Mouse (Mus musculus) embryonic facial prominence, embryonic 12.5 days (tissue): ENCODE measurements around the gene Chd4. TPM values are rescaled to one million over a fixed set of nuclear protein-coding genes. Genes with fewer than 3 reads are reported as not detected.

Experiments used
- ATAC-seq: fragments of 200-750 bp; cut with Nextera tagmentation; 2 replicates; pipeline ENCODE4 v1.8.0; 2017; ENCODE audit not compliant: insufficient number of reproducible peaks, insufficient read depth, low FRiP score, low TSS enrichment
- H3K27ac ChIP-seq: fragments of 300-500 bp; sonication (generic); 2 replicates; pipeline ENCODE4 v1.5.1; 2016; ENCODE audit warnings: mild to moderate bottlenecking
- H3K27me3 ChIP-seq: fragments of 300-500 bp; sonication (generic); 2 replicates; pipeline ENCODE4 v1.6.1; 2016; ENCODE audit warnings: mild to moderate bottlenecking, moderate library complexity
- H3K36me3 ChIP-seq: fragments of 300-500 bp; sonication (generic); 2 replicates; pipeline ENCODE4 v1.6.1; 2016; ENCODE audit warnings: mild to moderate bottlenecking
- H3K4me1 ChIP-seq: fragments of 300-500 bp; sonication (generic); 2 replicates; pipeline ENCODE4 v1.6.1; 2016
- H3K4me2 ChIP-seq: fragments of 300-500 bp; sonication (generic); replicated peaks from 2 replicates; pipeline ENCODE4 v1.6.1; 2016; ENCODE audit warnings: mild to moderate bottlenecking, moderate library complexity
- H3K4me3 ChIP-seq: fragments of 300-500 bp; sonication (generic); 2 replicates; pipeline ENCODE4 v1.5.1; 2016; ENCODE audit warnings: mild to moderate bottlenecking
- H3K9ac ChIP-seq: fragments of 300-500 bp; sonication (generic); 2 replicates; pipeline ENCODE4 v1.6.1; 2016; ENCODE audit warnings: mild to moderate bottlenecking, moderate library complexity
- H3K9me3 ChIP-seq: fragments of 300-500 bp; sonication (generic); 2 replicates; pipeline ENCODE4 v1.6.1; 2016; ENCODE audit warnings: mild to moderate bottlenecking, moderate library complexity
- WGBS: fragments of 180-500 bp; shearing (Covaris S2); methylation state at CpG from one replicate; pipeline ENCODE4 v1.1.7; 2016; 5-methylcytosine and 5-hydroxymethylcytosine counted together
- polyA plus RNA-seq: library from polyadenylated mRNA; unstranded; fragments of >200 nt; fragmentation: Nextera tagmentation; extraction: Ambion mirVana; gene quantifications from 2 replicates; pipeline ENCODE4 v1.2.1, GENCODE M21; 2016

Chd4 gene
- polyA plus RNA-seq, 1 experiment from 2014 or later, result 104 TPM

GRCm38 (mm10) chr6:125163801-125164657, 68.2 kb downstream of the Chd4 start:
- 3% methylated on average over 20 of the region's 20 CpGs for WGBS
- H3K4me1 ChIP-seq, result peaks cover 46% of the 10 kb centered on the region

GRCm38 (mm10) chr6:125164672-125165327, 69.0 kb downstream of the Chd4 start:
- peak; percentile 13 for ATAC-seq
- under 1% methylated on average over 39 of the region's 39 CpGs for WGBS

More at GRCm38 (mm10) chr6:125163801-125164657, 68.2 kb downstream of the Chd4 start:
- Histone ChIP-seq H3K9ac (peak overlapping the region; percentile 99), H3K27ac (peak overlapping the region; percentile 91), H3K27me3 (no peaks in the 10 kb centered on the region), H3K4me2 (peak overlapping the region; percentile 88), H3K4me3 (peak overlapping the region; percentile 89), H3K9me3 (no peaks in the 10 kb centered on the region), H3K36me3 (peaks cover 50% of the 10 kb centered on the region)
- ATAC-seq, result no peak

DNA sequence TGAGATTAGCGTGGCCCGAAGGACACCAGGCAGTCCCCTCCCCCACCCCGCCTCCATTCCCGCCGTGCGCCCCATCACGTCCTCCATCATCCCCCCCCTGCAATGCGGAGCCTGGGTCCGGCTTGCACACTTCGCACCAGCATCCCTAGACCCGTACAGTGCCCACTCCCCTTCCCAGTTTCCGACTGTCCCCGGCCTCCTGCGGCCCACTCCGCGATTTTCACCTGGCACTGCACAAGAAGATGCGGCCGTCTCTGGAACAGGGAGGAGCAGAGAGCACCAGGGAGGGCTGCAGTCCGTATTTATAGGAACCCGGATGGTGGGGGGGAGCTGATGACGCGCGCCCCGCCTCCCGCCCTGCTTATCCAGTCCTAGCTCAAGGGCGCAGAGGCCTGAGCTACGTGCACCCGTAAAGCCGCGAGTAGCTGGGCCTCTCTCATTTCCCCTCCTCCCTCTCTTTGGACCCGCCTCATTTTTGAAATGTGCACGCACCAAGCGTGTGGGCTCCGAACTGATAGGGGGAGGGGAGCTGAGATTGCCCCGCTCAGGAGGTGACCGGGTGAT, 69.6 kb downstream of the Chd4 start:
- WGBS, result under 1% methylated on average over 36 of the region's 36 CpGs
- peak overlapping the region; percentile 88 for H3K4me2 ChIP-seq
- H3K9me3 ChIP-seq, result no peaks in the 10 kb centered on the region
- H3K4me1 ChIP-seq, result peaks cover 46% of the 10 kb centered on the region
- no peaks in the 10 kb centered on the region for H3K27me3 ChIP-seq
- H3K27ac ChIP-seq, result peak overlapping the region; percentile 91
- H3K4me3 ChIP-seq, result peak overlapping the region; percentile 89
- H3K9ac ChIP-seq, result peak overlapping the region; percentile 99
- peaks cover 55% of the 10 kb centered on the region for H3K36me3 ChIP-seq
- peak; percentile 91 for ATAC-seq

More at GRCm38 (mm10) chr6:125164672-125165327, 69.0 kb downstream of the Chd4 start:
- Histone ChIP-seq H3K27ac (peak overlapping the region; percentile 91), H3K9ac (peak overlapping the region; percentile 99), H3K4me3 (peak overlapping the region; percentile 89), H3K4me2 (peak overlapping the region; percentile 88), H3K4me1 (peaks cover 46% of the 10 kb centered on the region), H3K27me3 (no peaks in the 10 kb centered on the region), H3K36me3 (peaks cover 50% of the 10 kb centered on the region), H3K9me3 (no peaks in the 10 kb centered on the region)

GRCm38 (mm10) chr6:125166051-125166751, 70.4 kb downstream of the Chd4 start, which contains the start of gene Gapdh:
Gapdh (minus strand) TSS chr6:125166467.
- H3K27me3 ChIP-seq, result no peaks in the 10 kb centered on the region
- ATAC-seq, result peak; percentile 24; the same call in 1 of the 2 replicates
- H3K4me1 ChIP-seq, result peaks cover 42% of the 10 kb centered on the region
- H3K4me2 ChIP-seq, result peak within 1 kb of the TSS; percentile 88
- H3K9me3 ChIP-seq, result no peaks in the 10 kb centered on the region
- WGBS, result under 1% methylated on average over 18 of the region's 18 CpGs
- peak within 1 kb of the TSS; percentile 99 for H3K9ac ChIP-seq
- peak within 1 kb of the TSS; percentile 91 for H3K27ac ChIP-seq
- peaks cover 55% of the 10 kb centered on the region for H3K36me3 ChIP-seq
- H3K4me3 ChIP-seq, result peak within 1 kb of the TSS; percentile 89

DNA sequence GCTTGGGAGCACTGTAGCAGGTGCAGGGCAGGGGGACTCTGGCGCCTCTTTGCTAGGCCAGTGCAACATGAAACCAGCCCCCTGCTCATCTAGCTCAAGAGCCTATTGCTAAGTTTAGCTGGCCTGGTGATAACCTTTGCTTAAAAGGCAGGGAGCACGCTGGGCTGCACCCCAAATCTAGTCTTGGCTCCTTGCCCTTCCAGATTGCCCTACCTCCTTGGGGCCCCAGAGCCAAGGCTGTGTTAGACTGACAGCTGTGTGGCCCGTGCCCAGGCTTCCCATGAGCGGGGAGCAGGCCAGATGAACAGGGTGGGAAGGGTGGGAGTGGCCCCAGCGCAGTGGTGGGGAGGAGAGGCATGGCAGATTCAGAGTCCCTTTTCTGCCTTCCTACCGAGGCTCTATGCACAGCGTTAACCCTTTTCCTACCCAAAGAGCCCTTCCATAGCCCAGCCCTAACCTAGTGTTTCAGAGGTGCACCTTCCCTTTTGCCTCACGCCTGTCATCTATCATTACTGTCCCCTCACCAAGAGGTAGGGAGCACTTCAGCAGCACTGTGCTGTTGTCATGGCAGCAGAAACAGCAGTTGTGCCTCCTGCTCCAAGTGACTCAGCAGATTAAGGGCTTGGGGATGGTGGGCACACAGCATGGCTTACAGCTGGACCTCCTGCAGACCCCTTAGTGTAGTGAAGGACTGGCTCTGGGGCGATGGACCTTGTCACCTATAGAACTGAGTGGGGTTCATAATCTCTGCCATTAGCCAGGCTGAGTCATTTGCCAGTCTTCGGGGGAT, 71.3 kb downstream of the Chd4 start:
- peak overlapping the region; percentile 56 for H3K4me2 ChIP-seq
- H3K4me3 ChIP-seq, result peak overlapping the region; percentile 89
- peaks cover 59% of the 10 kb centered on the region for H3K36me3 ChIP-seq
- no peaks in the 10 kb centered on the region for H3K9me3 ChIP-seq
- 21% methylated on average over 10 of the region's 10 CpGs for WGBS
- H3K9ac ChIP-seq, result peak overlapping the region; percentile 47
- peaks cover 38% of the 10 kb centered on the region for H3K4me1 ChIP-seq
- ATAC-seq, result peak; percentile 3; the same call in 1 of the 2 replicates
- H3K27ac ChIP-seq, result peak overlapping the region; percentile 91
- H3K27me3 ChIP-seq, result no peaks in the 10 kb centered on the region

- no peak for ATAC-seq
- H3K4me1 ChIP-seq, result peaks cover 34% of the 10 kb centered on the region
- no peak overlapping the region for H3K27ac ChIP-seq
- H3K36me3 ChIP-seq, result peaks cover 67% of the 10 kb centered on the region
- no peak overlapping the region for H3K4me2 ChIP-seq
- H3K9ac ChIP-seq, result no peak overlapping the region; the same call in 1 of the 2 replicates
- no peaks in the 10 kb centered on the region for H3K27me3 ChIP-seq
- H3K9me3 ChIP-seq, result no peaks in the 10 kb centered on the region
- no peak overlapping the region for H3K4me3 ChIP-seq
- 92% methylated on average over 14 of the region's 14 CpGs for WGBS
Observed at GRCm38 (mm10) chr6:125168086-125168485, 72.3 kb downstream of the Chd4 start.

DNA sequence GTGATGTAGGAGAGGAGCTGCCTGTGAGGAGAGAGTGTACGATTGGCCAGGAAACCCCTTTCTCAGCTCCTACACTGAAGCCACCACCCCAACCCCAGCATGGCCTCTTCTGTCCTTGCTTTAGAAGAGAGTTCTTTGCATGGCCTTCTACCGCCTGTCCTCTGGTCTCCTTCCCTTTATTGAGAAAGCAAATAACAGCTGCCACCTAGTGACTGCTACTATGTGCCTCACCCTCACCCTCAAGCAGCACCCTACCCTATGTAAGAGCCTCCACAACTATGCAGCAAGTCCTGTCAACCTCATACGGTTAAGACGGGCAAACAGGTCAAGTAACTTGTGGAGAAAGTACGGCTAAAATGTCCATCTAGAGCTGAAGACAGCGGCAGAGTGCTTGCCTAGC, 74.4 kb downstream of the Chd4 start:
- ATAC-seq, result no peak
- WGBS, result 89% methylated on average over 6 of the region's 6 CpGs
- Histone ChIP-seq H3K9me3 (no peaks in the 10 kb centered on the region), H3K4me3 (no peak overlapping the region), H3K4me2 (no peak overlapping the region), H3K36me3 (peaks cover 80% of the 10 kb centered on the region), H3K9ac (no peak overlapping the region), H3K4me1 (peaks cover 23% of the 10 kb centered on the region), H3K27ac (no peak overlapping the region), H3K27me3 (no peaks in the 10 kb centered on the region)

DNA sequence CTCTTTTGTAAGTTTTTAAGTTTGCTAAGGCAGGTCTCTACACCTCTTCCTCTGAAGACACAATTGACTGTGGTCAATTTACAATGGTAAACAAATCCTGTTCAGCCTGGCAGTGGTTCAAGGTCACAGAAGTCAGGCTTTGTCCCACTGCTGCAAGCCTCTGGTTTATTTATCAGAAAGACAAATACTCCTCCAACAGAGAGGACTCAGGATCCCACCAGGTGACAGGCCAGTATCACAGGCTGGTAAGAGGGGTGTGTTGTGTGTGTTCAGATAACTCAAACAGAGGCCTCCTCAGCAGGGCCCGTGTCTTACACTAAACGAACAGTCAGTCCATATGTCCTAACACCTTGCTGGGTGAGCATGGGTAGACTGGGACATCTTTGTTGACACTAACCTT, 76.7 kb downstream of the Chd4 start:
- Histone ChIP-seq H3K27me3 (no peaks in the 10 kb centered on the region), H3K4me3 (no peak overlapping the region)
- 98% methylated on average over 2 of the region's 2 CpGs for WGBS

DNA sequence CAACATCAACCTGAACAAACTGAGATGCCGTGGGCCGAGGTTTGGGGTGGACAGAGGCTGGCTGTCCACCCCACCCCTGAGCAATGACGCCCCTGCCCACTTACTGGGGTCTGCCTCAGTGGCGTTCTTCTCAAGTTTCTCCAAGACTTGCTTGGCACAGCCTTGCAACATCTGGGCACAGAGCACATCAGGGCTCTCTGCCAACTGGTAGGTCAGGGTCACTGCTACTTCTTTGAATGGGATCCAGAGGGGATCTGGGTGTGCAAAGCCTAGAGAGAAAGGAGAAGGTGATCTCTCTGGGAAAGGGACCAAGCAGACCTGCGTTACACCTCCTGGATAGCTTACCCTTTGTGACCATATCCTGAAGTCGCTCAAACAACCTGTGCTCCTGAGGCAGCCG, 77.5 kb downstream of the Chd4 start:
- H3K36me3 ChIP-seq, result peaks cover 100% of the 10 kb centered on the region
- no peak overlapping the region for H3K4me2 ChIP-seq
- 0 out of 2 replicates have a peak, but pooled peaks cover under 1% of the 10 kb centered on the region for H3K4me1 ChIP-seq
- no peaks in the 10 kb centered on the region for H3K9me3 ChIP-seq
- no peak overlapping the region for H3K9ac ChIP-seq
- 90% methylated on average over 7 of the region's 7 CpGs for WGBS
- no peak for ATAC-seq
- H3K27me3 ChIP-seq, result no peaks in the 10 kb centered on the region
- H3K27ac ChIP-seq, result no peak overlapping the region
- no peak overlapping the region for H3K4me3 ChIP-seq

More for the DNA sequence above, 76.7 kb downstream of the Chd4 start:
- H3K27ac ChIP-seq, result no peak overlapping the region
- peaks cover 8% of the 10 kb centered on the region for H3K4me1 ChIP-seq
- no peak for ATAC-seq
- no peaks in the 10 kb centered on the region for H3K9me3 ChIP-seq
- no peak overlapping the region for H3K4me2 ChIP-seq
- no peak overlapping the region for H3K9ac ChIP-seq
- H3K36me3 ChIP-seq, result peaks cover 100% of the 10 kb centered on the region

DNA sequence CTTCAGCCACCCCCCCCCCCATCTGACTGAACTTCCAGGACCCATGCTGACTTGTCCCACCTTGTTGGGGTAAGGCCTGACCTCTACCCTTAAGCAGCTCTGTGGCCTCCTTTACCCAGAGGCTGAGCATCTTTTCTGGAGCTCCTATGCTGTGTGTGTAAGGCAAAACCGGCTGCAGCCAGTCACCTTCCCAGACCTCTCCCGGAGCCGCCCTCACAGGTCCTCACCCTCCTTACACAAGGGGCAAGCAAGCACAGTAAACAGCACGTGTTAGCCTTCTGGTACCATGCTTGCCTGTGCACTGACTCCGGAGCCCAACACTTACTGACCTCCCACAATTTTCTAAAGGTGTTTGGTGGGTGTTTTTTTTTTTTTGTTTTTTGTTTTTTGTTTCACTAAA, 79.7 kb downstream of the Chd4 start:
- 92% methylated on average over 5 of the region's 5 CpGs for WGBS
- Histone ChIP-seq H3K4me1 (no peaks in the 10 kb centered on the region), H3K9me3 (no peaks in the 10 kb centered on the region), H3K27me3 (no peaks in the 10 kb centered on the region), H3K4me3 (no peak overlapping the region), H3K4me2 (no peak overlapping the region), H3K36me3 (peaks cover 99% of the 10 kb centered on the region), H3K9ac (no peak overlapping the region), H3K27ac (no peak overlapping the region)
- ATAC-seq, result no peak
